Mouse (Mus musculus): ENCODE results near the gene Olfr1054. TPM values are rescaled to one million over a fixed set of nuclear protein-coding genes. Genes with fewer than 3 reads are reported as not detected.
"Not testable (repeated sequence)": the region's sequence is repeated elsewhere in the genome, so short reads cannot be mapped to it uniquely, and the experiment has no call there.

Gene Olfr1054
- not detected in 2 replicates for total RNA-seq (2017)

GRCm38 (mm10) chr2:86335333-86335732 is at the start of gene Olfr1054:
TSS of gene Olfr1054 (minus strand) at chr2:86335433.
- ATAC-seq (replicated peaks in 1 of 2; ENCODE audit: insufficient read depth in 1 of 2, low FRiP score in 2 of 2, low TSS enrichment in 1 of 2, low read depth in 1 of 2, poor library complexity in 2 of 2, severe bottlenecking in 2 of 2) = no peak

GRCm38 (mm10) chr2:86378293-86378692 is 43.1 kb upstream of the Olfr1054 start, which contains the start of gene Olfr1057:
TSS of gene Olfr1057 (minus strand) at chr2:86378393.
- ATAC-seq (replicated peaks in 1 of 2; ENCODE audit: insufficient read depth in 1 of 2, low FRiP score in 2 of 2, low TSS enrichment in 1 of 2, low read depth in 1 of 2, poor library complexity in 2 of 2, severe bottlenecking in 2 of 2) = no peak

- ATAC-seq (replicated peaks in 1 of 2; ENCODE audit: insufficient read depth in 1 of 2, low FRiP score in 2 of 2, low TSS enrichment in 1 of 2, low read depth in 1 of 2, poor library complexity in 2 of 2, severe bottlenecking in 2 of 2) = not testable (repeated sequence)
Observed at GRCm38 (mm10) chr2:86366342-86366741, 31.1 kb upstream of the Olfr1054 start.

- ATAC-seq (replicated peaks in 1 of 2; ENCODE audit: insufficient read depth in 1 of 2, low FRiP score in 2 of 2, low TSS enrichment in 1 of 2, low read depth in 1 of 2, poor library complexity in 2 of 2, severe bottlenecking in 2 of 2) = no peak
Observed at GRCm38 (mm10) chr2:86362369-86362768, 27.1 kb upstream of the Olfr1054 start, which contains the start of gene Olfr1056. TSS of gene Olfr1056 (minus strand) at chr2:86362469.

GRCm38 (mm10) chr2:86351751-86352150 is 16.5 kb upstream of the Olfr1054 start:
- not testable (repeated sequence) for ATAC-seq (replicated peaks in 1 of 2; ENCODE audit: insufficient read depth in 1 of 2, low FRiP score in 2 of 2, low TSS enrichment in 1 of 2, low read depth in 1 of 2, poor library complexity in 2 of 2, severe bottlenecking in 2 of 2)

GRCm38 (mm10) chr2:86350184-86350583 is 15.0 kb upstream of the Olfr1054 start, which contains the start of gene Olfr1055:
TSS of gene Olfr1055 (minus strand) at chr2:86350284.
- ATAC-seq (replicated peaks in 1 of 2; ENCODE audit: insufficient read depth in 1 of 2, low FRiP score in 2 of 2, low TSS enrichment in 1 of 2, low read depth in 1 of 2, poor library complexity in 2 of 2, severe bottlenecking in 2 of 2) = no peak

DNA sequence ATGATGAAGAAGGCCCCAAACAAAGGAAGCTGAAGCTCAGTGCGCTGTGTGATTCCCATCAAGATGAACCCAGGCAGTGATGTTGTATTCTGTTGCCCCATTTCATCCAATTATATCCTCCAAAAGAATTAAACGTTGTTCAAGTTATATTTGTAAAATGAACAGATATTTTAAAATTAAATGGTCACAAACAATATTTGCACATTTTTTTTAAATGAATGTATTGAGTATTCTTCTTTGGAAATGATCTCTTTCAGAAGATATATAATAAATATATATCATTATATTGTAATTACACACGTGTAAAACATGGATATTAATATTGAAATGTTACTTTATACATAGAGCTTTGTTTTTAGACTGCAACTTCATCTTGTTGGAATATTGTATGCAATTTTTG is 20.0 kb downstream of the Olfr1054 start, which contains the start of gene Olfr1053:
TSS of gene Olfr1053 (minus strand) at position 101 of the 400 bp plus-strand sequence.
- ATAC-seq (replicated peaks in 1 of 2; ENCODE audit: insufficient read depth in 1 of 2, low FRiP score in 2 of 2, low TSS enrichment in 1 of 2, low read depth in 1 of 2, poor library complexity in 2 of 2, severe bottlenecking in 2 of 2) = no peak

DNA sequence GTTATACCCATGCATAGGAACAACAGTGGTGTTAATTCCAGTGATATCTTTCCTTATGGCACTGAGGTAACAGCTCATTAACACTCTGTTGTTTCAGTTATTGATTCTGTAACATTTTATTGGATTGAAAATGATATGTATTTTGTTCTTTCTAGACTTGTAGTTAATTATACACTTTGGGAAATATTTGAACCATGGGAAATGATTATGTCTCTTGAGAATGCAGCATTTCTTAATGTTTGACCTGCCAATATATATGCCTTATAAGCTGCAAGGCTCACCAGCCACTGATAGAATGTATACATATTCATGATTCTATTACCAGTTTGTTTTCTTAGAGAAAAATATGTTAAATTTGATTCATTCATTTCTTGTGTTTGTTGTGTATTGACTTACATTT is 43.1 kb downstream of the Olfr1054 start, which contains the start of gene Olfr1052:
TSS of gene Olfr1052 (plus strand) at position 301 of the 400 bp plus-strand sequence.
- no peak for ATAC-seq (replicated peaks in 1 of 2; ENCODE audit: insufficient read depth in 1 of 2, low FRiP score in 2 of 2, low TSS enrichment in 1 of 2, low read depth in 1 of 2, poor library complexity in 2 of 2, severe bottlenecking in 2 of 2)

Other genes starting within 250 kb of the Olfr1054 start
- not detected in 2 replicates for gene Olfr1037, start 248.0 kb downstream of the Olfr1054 start, total RNA-seq (2017)
- not detected in 2 replicates for gene Olfr1039, start 199.5 kb downstream of the Olfr1054 start, total RNA-seq (2017)
- not detected in 2 replicates for gene Olfr1040, start 188.7 kb downstream of the Olfr1054 start, total RNA-seq (2017)
- gene Olfr1042, start 173.6 kb downstream of the Olfr1054 start, total RNA-seq (2017) = not detected in 2 replicates
- gene Olfr1043, start 167.9 kb downstream of the Olfr1054 start, total RNA-seq (2017) = not detected in 2 replicates
- gene Olfr1044, start 157.6 kb downstream of the Olfr1054 start, total RNA-seq (2017) = not detected in 2 replicates
- gene Olfr52, start 149.8 kb downstream of the Olfr1054 start, total RNA-seq (2017) = not detected in 2 replicates
- not detected in 2 replicates for gene Olfr1045, start 132.4 kb downstream of the Olfr1054 start, total RNA-seq (2017)
- not detected in 2 replicates for gene Olfr1046, start 116.1 kb downstream of the Olfr1054 start, total RNA-seq (2017)
- gene Olfr1047, start 104.0 kb downstream of the Olfr1054 start, total RNA-seq (2017) = not detected in 2 replicates
- gene Olfr1048, start 95.1 kb downstream of the Olfr1054 start, total RNA-seq (2017) = not detected in 2 replicates
- gene Olfr1049, start 77.1 kb downstream of the Olfr1054 start, total RNA-seq (2017) = not detected in 2 replicates
- not detected in 2 replicates for gene Olfr1051, start 56.3 kb downstream of the Olfr1054 start, total RNA-seq (2017)
- not detected in 2 replicates for gene Olfr1052, start 43.0 kb downstream of the Olfr1054 start, total RNA-seq (2017)
- gene Olfr1053, start 20.1 kb downstream of the Olfr1054 start, total RNA-seq (2017) = not detected in 2 replicates
- not detected in 2 replicates for gene Olfr1055, start 14.9 kb upstream of the Olfr1054 start, total RNA-seq (2017)
- not detected in 2 replicates for gene Olfr1056, start 27.0 kb upstream of the Olfr1054 start, total RNA-seq (2017)
- not detected in 2 replicates for gene Olfr1057, start 43.0 kb upstream of the Olfr1054 start, total RNA-seq (2017)
- not detected in 2 replicates for gene Olfr1058, start 53.1 kb upstream of the Olfr1054 start, total RNA-seq (2017)
- gene Olfr1061, start 78.6 kb upstream of the Olfr1054 start, total RNA-seq (2017) = not detected in 2 replicates
- not detected in 2 replicates for gene Olfr1062, start 91.3 kb upstream of the Olfr1054 start, total RNA-seq (2017)
- gene Olfr1065, start 115.2 kb upstream of the Olfr1054 start, total RNA-seq (2017) = not detected in 2 replicates
- gene Olfr1066, start 120.8 kb upstream of the Olfr1054 start, total RNA-seq (2017) = not detected in 2 replicates
- not detected in 2 replicates for gene Olfr228, start 152.0 kb upstream of the Olfr1054 start, total RNA-seq (2017)
- not detected in 2 replicates for gene Olfr1076, start 173.0 kb upstream of the Olfr1054 start, total RNA-seq (2017)
- not detected in 2 replicates for gene Olfr1079, start 207.0 kb upstream of the Olfr1054 start, total RNA-seq (2017)
- gene Olfr1080, start 222.8 kb upstream of the Olfr1054 start, total RNA-seq (2017) = not detected in 2 replicates

All from hematopoietic stem cell, adult 5-6 weeks (primary cell).